Mouse (Mus musculus): ENCODE results near the gene Opcml. TPM values are rescaled to one million over a fixed set of nuclear protein-coding genes. Genes with fewer than 3 reads are reported as not detected.

The Opcml gene
- polyA plus RNA-seq, 1 experiment from 2014 or later, result 1.8 TPM

GRCm38 (mm10) chr9:28445863-28446262, 655.3 kb downstream of the Opcml start:
- 76% methylated on average over 1 of the region's 1 CpGs for WGBS

GRCm38 (mm10) chr9:28446278-28447064, 655.9 kb downstream of the Opcml start:
- no peaks in the 10 kb centered on the region for H3K4me1 ChIP-seq
- no peak overlapping the region for H3K9ac ChIP-seq
- no peak overlapping the region for H3K4me3 ChIP-seq
- H3K4me2 ChIP-seq, result no peak overlapping the region
- H3K27ac ChIP-seq (replicated peaks), result no peak overlapping the region
- H3K27me3 ChIP-seq (replicated peaks), result no peaks in the 10 kb centered on the region
- no peaks in the 10 kb centered on the region for H3K9me3 ChIP-seq
- WGBS, result 82% methylated on average over 4 of the region's 4 CpGs
- H3K36me3 ChIP-seq, result no peaks in the 10 kb centered on the region
- ATAC-seq (ENCODE audit: extremely low read depth, insufficient number of reproducible peaks, low FRiP score, low TSS enrichment), result no peak

More at GRCm38 (mm10) chr9:28445863-28446262, 655.3 kb downstream of the Opcml start:
- Histone ChIP-seq H3K36me3 (no peaks in the 10 kb centered on the region), H3K4me1 (peaks cover 2% of the 10 kb centered on the region), H3K27ac (replicated peaks) (no peak overlapping the region), H3K27me3 (replicated peaks) (no peaks in the 10 kb centered on the region), H3K4me3 (no peak overlapping the region), H3K4me2 (no peak overlapping the region), H3K9me3 (no peaks in the 10 kb centered on the region), H3K9ac (no peak overlapping the region)
- no peak for ATAC-seq (ENCODE audit: extremely low read depth, insufficient number of reproducible peaks, low FRiP score, low TSS enrichment)

DNA sequence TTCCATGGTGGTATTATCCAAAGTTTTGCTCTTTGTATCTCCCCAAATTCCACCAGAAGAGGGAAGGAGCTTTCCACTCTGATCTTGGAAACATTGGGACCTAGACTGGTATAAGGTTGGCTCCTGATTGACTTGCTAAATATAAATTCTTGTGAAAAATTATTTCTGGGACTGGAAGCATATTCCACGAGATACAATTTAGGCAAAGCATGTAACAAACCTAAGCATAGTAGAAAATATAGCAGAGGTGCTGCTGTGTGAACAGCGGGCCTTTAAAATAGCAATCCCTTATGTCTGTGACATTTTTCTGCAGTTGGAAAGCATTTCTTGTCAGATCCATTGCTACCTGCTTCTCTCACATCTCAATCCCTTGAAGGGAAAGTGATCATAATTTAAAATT, 661.9 kb downstream of the Opcml start:
- H3K4me1 ChIP-seq, result 0 out of 2 replicates have a peak, but pooled peaks cover 5% of the 10 kb centered on the region
- no peak overlapping the region for H3K27ac ChIP-seq (replicated peaks)
- ATAC-seq (ENCODE audit: extremely low read depth, insufficient number of reproducible peaks, low FRiP score, low TSS enrichment), result no peak
- WGBS, result 64% methylated on average over 2 of the region's 2 CpGs
- H3K36me3 ChIP-seq, result no peaks in the 10 kb centered on the region
- H3K4me2 ChIP-seq, result no peak overlapping the region
- H3K4me3 ChIP-seq, result no peak overlapping the region
- no peaks in the 10 kb centered on the region for H3K27me3 ChIP-seq (replicated peaks)
- no peaks in the 10 kb centered on the region for H3K9me3 ChIP-seq
- H3K9ac ChIP-seq, result no peak overlapping the region

DNA sequence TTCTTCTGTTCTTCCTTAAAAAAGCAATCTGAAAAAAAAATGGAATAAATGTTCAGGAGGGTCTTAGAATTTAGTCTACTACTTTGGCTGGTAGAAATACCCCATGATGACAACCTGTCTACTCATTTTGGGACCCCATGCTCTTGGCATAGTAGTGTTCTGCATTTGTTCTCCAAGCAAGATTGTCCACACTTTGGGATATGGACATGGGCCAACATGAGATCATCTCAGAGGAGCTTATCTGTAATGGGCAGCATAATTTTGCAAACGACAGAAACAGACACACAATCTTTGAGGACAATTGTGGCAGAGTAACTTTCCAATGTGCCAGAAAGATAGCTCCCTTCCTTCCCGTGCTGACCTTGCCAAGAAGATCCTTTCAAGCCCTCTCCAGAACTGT, 662.5 kb downstream of the Opcml start:
- Histone ChIP-seq H3K27me3 (replicated peaks) (no peaks in the 10 kb centered on the region), H3K4me2 (no peak overlapping the region), H3K9me3 (no peaks in the 10 kb centered on the region), H3K4me1 (0 out of 2 replicates have a peak, but pooled peaks cover 5% of the 10 kb centered on the region), H3K27ac (replicated peaks) (no peak overlapping the region), H3K36me3 (no peaks in the 10 kb centered on the region), H3K4me3 (no peak overlapping the region), H3K9ac (no peak overlapping the region)
- WGBS, result 28% methylated on average over 2 of the region's 2 CpGs
- ATAC-seq (ENCODE audit: extremely low read depth, insufficient number of reproducible peaks, low FRiP score, low TSS enrichment), result no peak

- H3K4me1 ChIP-seq, result 0 out of 2 replicates have a peak, but pooled peaks cover 3% of the 10 kb centered on the region
- 63% methylated on average over 7 of the region's 7 CpGs for WGBS
- no peak for ATAC-seq (ENCODE audit: extremely low read depth, insufficient number of reproducible peaks, low FRiP score, low TSS enrichment)
- H3K4me2 ChIP-seq, result no peak overlapping the region
- no peaks in the 10 kb centered on the region for H3K27me3 ChIP-seq (replicated peaks)
- H3K27ac ChIP-seq (replicated peaks), result no peak overlapping the region
- H3K9ac ChIP-seq, result no peak overlapping the region
- no peaks in the 10 kb centered on the region for H3K9me3 ChIP-seq
- H3K4me3 ChIP-seq, result no peak overlapping the region
- no peaks in the 10 kb centered on the region for H3K36me3 ChIP-seq
Measured at GRCm38 (mm10) chr9:28457982-28458770, 667.6 kb downstream of the Opcml start.

DNA sequence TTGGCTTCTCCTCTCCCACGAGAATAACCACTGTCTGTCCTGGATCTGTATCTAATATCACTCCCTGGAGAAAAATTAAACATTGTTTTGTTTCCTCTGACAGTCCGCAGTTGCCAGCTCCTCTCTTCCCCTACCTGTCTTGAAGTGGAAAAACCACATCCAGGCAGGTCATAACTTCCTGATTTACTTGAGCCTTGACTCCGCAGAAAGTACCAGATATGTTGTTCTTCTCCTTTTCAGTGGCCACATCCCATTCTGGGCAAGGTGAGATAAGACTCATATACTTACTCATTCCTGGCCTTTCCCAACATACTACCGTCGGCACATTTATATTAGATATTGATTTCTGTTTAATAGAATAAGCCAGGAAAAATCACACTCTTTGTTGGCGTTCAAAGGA, 673.0 kb downstream of the Opcml start:
- no peak overlapping the region for H3K27ac ChIP-seq (replicated peaks)
- no peaks in the 10 kb centered on the region for H3K36me3 ChIP-seq
- 67% methylated on average over 6 of the region's 6 CpGs for WGBS

GRCm38 (mm10) chr9:28469419-28469818, 678.8 kb downstream of the Opcml start:
- H3K4me2 ChIP-seq, result no peak overlapping the region
- ATAC-seq (ENCODE audit: extremely low read depth, insufficient number of reproducible peaks, low FRiP score, low TSS enrichment), result no peak
- H3K4me1 ChIP-seq, result no peaks in the 10 kb centered on the region
- H3K4me3 ChIP-seq, result no peak overlapping the region
- 73% methylated on average over 6 of the region's 6 CpGs for WGBS
- H3K27ac ChIP-seq (replicated peaks), result no peak overlapping the region
- H3K27me3 ChIP-seq (replicated peaks), result no peaks in the 10 kb centered on the region
- no peaks in the 10 kb centered on the region for H3K36me3 ChIP-seq
- H3K9ac ChIP-seq, result no peak overlapping the region
- H3K9me3 ChIP-seq, result no peaks in the 10 kb centered on the region

More for the DNA sequence above, 673.0 kb downstream of the Opcml start:
- H3K4me3 ChIP-seq, result no peak overlapping the region
- H3K4me2 ChIP-seq, result no peak overlapping the region
- H3K4me1 ChIP-seq, result no peaks in the 10 kb centered on the region
- no peak overlapping the region for H3K9ac ChIP-seq
- no peaks in the 10 kb centered on the region for H3K27me3 ChIP-seq (replicated peaks)
- no peak for ATAC-seq (ENCODE audit: extremely low read depth, insufficient number of reproducible peaks, low FRiP score, low TSS enrichment)
- no peaks in the 10 kb centered on the region for H3K9me3 ChIP-seq

DNA sequence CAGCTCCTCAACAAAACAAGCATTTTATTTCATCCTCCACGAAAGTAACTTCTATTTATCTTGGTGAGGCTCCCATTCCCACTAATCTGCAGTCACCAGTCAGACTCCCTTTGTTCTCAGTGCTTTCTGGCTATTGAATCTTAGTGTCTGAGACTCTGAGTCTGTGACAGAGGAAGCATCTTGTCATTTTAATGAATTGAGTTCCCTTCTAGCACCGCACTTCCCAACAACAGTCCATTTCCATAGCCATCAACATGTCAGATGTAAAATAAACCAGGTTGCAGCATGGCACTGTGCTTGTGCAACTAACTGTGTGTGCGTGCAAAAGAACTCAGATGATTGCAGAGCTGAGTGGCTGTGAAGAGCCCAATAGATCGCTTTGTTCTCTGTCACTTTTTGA, 680.9 kb downstream of the Opcml start:
- no peaks in the 10 kb centered on the region for H3K4me1 ChIP-seq
- no peak overlapping the region for H3K4me3 ChIP-seq
- no peaks in the 10 kb centered on the region for H3K36me3 ChIP-seq
- no peak overlapping the region for H3K9ac ChIP-seq
- H3K27me3 ChIP-seq (replicated peaks), result no peaks in the 10 kb centered on the region
- H3K27ac ChIP-seq (replicated peaks), result no peak overlapping the region
- H3K4me2 ChIP-seq, result no peak overlapping the region
- 45% methylated on average over 4 of the region's 4 CpGs for WGBS
- ATAC-seq (ENCODE audit: extremely low read depth, insufficient number of reproducible peaks, low FRiP score, low TSS enrichment), result no peak
- H3K9me3 ChIP-seq, result no peaks in the 10 kb centered on the region

DNA sequence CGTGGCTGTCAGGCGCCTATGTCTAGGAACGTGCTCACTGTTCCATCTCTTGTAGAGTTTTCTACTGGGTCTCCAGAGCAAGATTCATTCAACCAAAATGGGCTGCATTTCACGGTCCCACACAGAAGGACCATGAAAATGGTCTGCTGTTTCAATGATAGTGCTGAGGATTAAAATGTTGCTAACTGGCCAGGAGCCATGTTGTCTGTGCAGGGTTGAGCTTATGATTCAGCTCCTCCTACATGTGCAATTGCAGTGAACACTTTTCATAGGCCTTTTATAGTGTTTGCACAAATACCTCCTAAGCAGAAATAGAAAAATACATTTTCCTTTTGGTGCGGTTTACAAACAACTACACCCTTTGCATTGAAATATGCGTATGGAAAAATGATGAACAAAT, 684.0 kb downstream of the Opcml start:
- WGBS, result 91% methylated on average over 6 of the region's 6 CpGs
- H3K9ac ChIP-seq, result no peak overlapping the region
- no peak overlapping the region for H3K27ac ChIP-seq (replicated peaks)
- H3K4me1 ChIP-seq, result no peaks in the 10 kb centered on the region
- H3K9me3 ChIP-seq, result no peaks in the 10 kb centered on the region
- H3K27me3 ChIP-seq (replicated peaks), result no peaks in the 10 kb centered on the region
- ATAC-seq (ENCODE audit: extremely low read depth, insufficient number of reproducible peaks, low FRiP score, low TSS enrichment), result no peak
- H3K4me2 ChIP-seq, result no peak overlapping the region
- H3K4me3 ChIP-seq, result no peak overlapping the region
- H3K36me3 ChIP-seq, result no peaks in the 10 kb centered on the region

GRCm38 (mm10) chr9:28481261-28481660, 690.7 kb downstream of the Opcml start:
- WGBS, result 79% methylated on average over 4 of the region's 4 CpGs
- no peaks in the 10 kb centered on the region for H3K9me3 ChIP-seq
- no peak for ATAC-seq (ENCODE audit: extremely low read depth, insufficient number of reproducible peaks, low FRiP score, low TSS enrichment)

GRCm38 (mm10) chr9:28488499-28488898, 697.9 kb downstream of the Opcml start:
- Histone ChIP-seq H3K27me3 (replicated peaks) (no peaks in the 10 kb centered on the region), H3K4me2 (no peak overlapping the region), H3K9me3 (no peaks in the 10 kb centered on the region), H3K9ac (no peak overlapping the region), H3K27ac (replicated peaks) (no peak overlapping the region), H3K36me3 (no peaks in the 10 kb centered on the region), H3K4me3 (no peak overlapping the region), H3K4me1 (no peaks in the 10 kb centered on the region)
- no peak for ATAC-seq (ENCODE audit: extremely low read depth, insufficient number of reproducible peaks, low FRiP score, low TSS enrichment)
- WGBS, result 71% methylated on average over 2 of the region's 2 CpGs

More at GRCm38 (mm10) chr9:28481261-28481660, 690.7 kb downstream of the Opcml start:
- no peaks in the 10 kb centered on the region for H3K36me3 ChIP-seq
- H3K4me3 ChIP-seq, result no peak overlapping the region
- H3K9ac ChIP-seq, result no peak overlapping the region
- H3K27me3 ChIP-seq (replicated peaks), result no peaks in the 10 kb centered on the region
- H3K27ac ChIP-seq (replicated peaks), result no peak overlapping the region
- no peak overlapping the region for H3K4me2 ChIP-seq
- no peaks in the 10 kb centered on the region for H3K4me1 ChIP-seq

All from heart, embryonic 13.5 days (tissue).